Mouse (Mus musculus) bone marrow macrophage, adult 2 months (primary cell): ENCODE results near the gene Med9. TPM values are rescaled to one million over a fixed set of nuclear protein-coding genes. Genes with fewer than 3 reads are reported as not detected.

Experiments used
- H3K27ac ChIP-seq: 2 replicates; pipeline ENCODE4 v1.5.1; 2012; ENCODE audit warnings: low read depth, low read length; ENCODE audit not compliant: insufficient read depth
- H3K4me1 ChIP-seq: 2 replicates; pipeline ENCODE4 v1.6.1; 2012; ENCODE audit warnings: low read length; ENCODE audit not compliant: control insufficient read depth, insufficient read depth
- H3K4me3 ChIP-seq: 2 replicates; pipeline ENCODE4 v1.5.1; 2012; ENCODE audit warnings: mild to moderate bottlenecking, low read length, moderate library complexity; ENCODE audit not compliant: insufficient read depth
- CTCF ChIP-seq: IDR thresholded peaks from 2 replicates; pipeline ENCODE4 v1.5.1; 2012; ENCODE audit warnings: low read depth, mild to moderate bottlenecking, low read length, moderate library complexity
- POLR2A ChIP-seq: IDR thresholded peaks from 2 replicates; pipeline ENCODE4 v1.6.1; 2012; ENCODE audit warnings: mild to moderate bottlenecking, low read depth, low read length, borderline replicate concordance
- polyA plus RNA-seq: library from polyadenylated mRNA; stranded (reverse); fragments of >200 nt; gene quantifications from 2 replicates; pipeline ENCODE4 v1.2.4, GENCODE M21; 2012; ENCODE audit not compliant: missing spikeins, insufficient read depth, insufficient read length

Gene Med9
- polyA plus RNA-seq, 1 experiment, result 15.9 TPM

DNA sequence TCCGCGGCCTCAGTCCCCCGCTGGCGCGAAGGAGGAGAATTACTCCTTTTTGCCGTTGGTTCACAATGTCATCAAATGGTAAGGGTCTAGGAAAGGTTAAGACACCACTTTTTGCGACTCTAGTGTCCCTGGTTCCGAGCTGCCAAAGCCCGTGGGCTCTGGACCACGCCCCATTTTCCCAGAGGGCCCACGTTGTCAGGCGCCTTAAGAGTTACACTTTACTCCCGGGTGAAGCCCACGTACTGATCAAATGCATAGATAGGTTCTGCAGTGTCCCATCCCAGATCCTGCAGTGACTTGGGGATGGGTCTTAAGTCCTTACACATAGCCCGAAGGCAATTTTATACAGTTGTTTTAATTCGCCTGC, 378 bp downstream of the Med9 start:
- TF ChIP-seq POLR2A (no peak), CTCF (no peak)
- H3K4me3 ChIP-seq, result peak overlapping the region; percentile 86
- no peaks in the 10 kb centered on the region; the same call in 1 of the 2 replicates for H3K4me1 ChIP-seq
- no peak overlapping the region for H3K27ac ChIP-seq

- Histone ChIP-seq H3K27ac (no peak overlapping the region), H3K4me1 (peaks cover 6% of the 10 kb centered on the region), H3K4me3 (no peak overlapping the region)
- TF ChIP-seq POLR2A (no peak), CTCF (no peak)
These were observed 4.9 kb downstream of the Med9 start for GRCm38 (mm10) chr11:59952892-59953291.

GRCm38 (mm10) chr11:59956749-59957148, 8.7 kb downstream of the Med9 start:
- peaks cover 6% of the 10 kb centered on the region; the same call in 1 of the 2 replicates for H3K4me1 ChIP-seq
- TF ChIP-seq CTCF, result no peak

DNA sequence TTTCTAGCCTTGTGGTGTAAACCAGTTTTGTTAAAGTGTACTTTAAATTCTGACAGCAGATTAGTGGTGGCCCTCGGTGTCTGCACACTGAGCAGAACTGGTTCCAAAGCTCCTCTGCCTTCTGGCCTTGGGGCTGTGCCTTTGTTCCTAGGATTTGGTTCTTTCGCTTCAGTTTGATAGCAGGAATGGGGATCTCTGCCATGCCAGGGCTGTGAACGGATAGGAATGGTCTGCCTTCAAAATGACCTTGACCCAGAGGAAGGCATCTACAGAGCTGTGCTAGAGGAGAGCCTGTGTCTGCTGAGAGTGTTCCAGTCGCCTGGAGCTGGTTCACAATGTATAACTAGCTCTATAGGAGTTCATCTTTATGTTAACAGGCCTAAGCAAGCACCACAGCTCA, 11.4 kb downstream of the Med9 start:
- TF ChIP-seq CTCF (no peak), POLR2A (no peak)
- no peak overlapping the region for H3K27ac ChIP-seq
- no peak overlapping the region for H3K4me3 ChIP-seq
- H3K4me1 ChIP-seq, result peaks cover 9% of the 10 kb centered on the region

More at GRCm38 (mm10) chr11:59956749-59957148, 8.7 kb downstream of the Med9 start:
- Histone ChIP-seq H3K27ac (no peak overlapping the region), H3K4me3 (no peak overlapping the region)

DNA sequence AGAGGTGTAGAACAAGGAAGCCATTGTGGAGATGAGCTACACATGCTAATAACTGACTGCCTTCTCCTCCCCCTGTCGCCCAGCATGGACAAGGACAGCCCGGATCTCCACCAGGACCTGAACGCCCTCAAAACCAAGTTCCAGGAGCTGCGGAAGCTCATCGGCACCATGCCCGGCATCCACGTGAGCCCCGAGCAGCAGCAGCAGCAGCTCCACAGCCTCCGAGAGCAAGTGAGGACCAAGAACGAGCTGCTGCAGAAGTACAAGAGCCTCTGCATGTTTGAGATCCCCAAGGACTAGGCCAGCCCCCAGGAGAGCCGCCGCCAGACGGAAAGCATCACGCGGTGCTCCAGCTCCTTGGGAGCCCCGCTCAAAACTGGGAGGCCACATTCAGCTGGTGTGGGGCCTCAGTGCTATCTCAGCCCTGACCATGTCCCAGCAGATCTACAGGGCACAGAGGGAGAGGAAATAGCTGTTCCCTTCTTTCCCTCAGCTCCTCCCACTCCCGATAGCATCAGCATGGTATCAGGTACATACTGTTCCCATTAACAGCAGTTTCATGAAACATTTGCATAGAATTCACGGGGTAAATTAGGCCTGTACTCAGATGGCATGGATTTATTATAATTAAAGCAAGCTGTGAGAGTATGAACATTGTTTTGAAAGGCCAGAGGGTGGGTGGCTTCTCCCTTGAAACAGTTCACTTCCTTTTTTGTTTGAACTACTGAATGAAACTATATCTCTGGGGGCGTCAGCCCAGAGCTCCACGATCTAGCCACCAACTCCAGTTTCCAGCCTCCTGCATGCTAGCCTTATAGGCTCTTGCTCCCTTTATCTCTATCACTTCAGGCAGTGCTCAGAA, 12.7 kb downstream of the Med9 start:
- TF ChIP-seq POLR2A, result no peak
- TF ChIP-seq CTCF, result no peak
- H3K4me1 ChIP-seq, result peaks cover 7% of the 10 kb centered on the region
- no peak overlapping the region for H3K4me3 ChIP-seq
- H3K27ac ChIP-seq, result no peak overlapping the region

- Histone ChIP-seq H3K4me1 (peaks cover 7% of the 10 kb centered on the region), H3K27ac (no peak overlapping the region), H3K4me3 (no peak overlapping the region)
- no peak for TF ChIP-seq CTCF
- TF ChIP-seq POLR2A, result no peak
These were observed 13.4 kb downstream of the Med9 start for GRCm38 (mm10) chr11:59961338-59961875.

GRCm38 (mm10) chr11:59962590-59962989, 14.6 kb downstream of the Med9 start:
- H3K27ac ChIP-seq, result no peak overlapping the region
- TF ChIP-seq POLR2A, result no peak
- TF ChIP-seq CTCF, result no peak
- H3K4me3 ChIP-seq, result no peak overlapping the region
- H3K4me1 ChIP-seq, result peaks cover 7% of the 10 kb centered on the region

DNA sequence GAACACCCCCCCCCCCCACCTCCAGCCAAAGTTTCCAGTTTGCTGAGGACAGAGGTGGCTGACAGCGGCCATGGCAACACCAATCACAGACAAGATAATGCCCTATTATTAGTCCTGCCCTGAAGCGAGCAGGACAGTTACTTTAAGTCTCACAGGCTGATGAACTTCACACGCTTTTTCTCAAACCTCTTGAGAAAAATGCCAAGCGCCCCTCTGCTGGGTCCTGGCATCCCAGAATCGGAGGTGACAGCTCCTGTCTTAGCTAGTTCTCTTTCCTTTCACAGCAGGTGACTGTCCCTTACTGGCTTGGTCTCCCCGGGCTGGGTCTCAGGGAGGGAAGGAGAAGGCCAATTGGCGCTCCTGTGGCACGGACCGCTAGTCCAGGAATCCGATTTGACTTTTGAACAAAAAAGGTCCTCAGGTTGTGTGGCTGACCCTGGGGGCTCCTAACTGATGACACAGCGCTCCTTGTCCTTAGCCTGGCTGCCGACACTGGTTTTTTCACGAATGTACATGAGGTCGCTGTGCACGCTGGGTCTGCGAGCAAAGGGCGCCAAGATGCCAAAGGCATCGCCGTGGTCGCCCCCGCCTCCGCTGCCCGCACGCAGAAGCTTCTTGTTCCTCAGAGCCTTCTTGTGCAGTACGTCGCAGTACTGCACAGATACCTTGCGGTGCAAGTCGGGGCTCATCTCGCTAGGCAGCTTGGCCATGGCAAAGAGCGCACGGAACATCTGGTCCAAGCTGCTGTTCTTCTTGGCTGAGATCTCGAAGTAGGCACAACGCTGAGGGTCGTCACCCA, 15.6 kb downstream of the Med9 start:
- H3K4me1 ChIP-seq, result peaks cover 7% of the 10 kb centered on the region
- TF ChIP-seq CTCF (no peak), POLR2A (no peak)

GRCm38 (mm10) chr11:59964163-59964758, 16.3 kb downstream of the Med9 start:
- H3K27ac ChIP-seq, result no peak overlapping the region
- TF ChIP-seq CTCF (no peak), POLR2A (no peak)
- H3K4me3 ChIP-seq, result peak overlapping the region; percentile 66
- H3K4me1 ChIP-seq, result peaks cover 7% of the 10 kb centered on the region

More for the DNA sequence above, 15.6 kb downstream of the Med9 start:
- no peak overlapping the region for H3K27ac ChIP-seq
- peak overlapping the region; percentile 66 for H3K4me3 ChIP-seq
